ENCODE assay signal across 22 mouse cellular contexts in genomic region chr19:53533236-53533635, GRCm38 (mm10).
"Had no signal": no experiment of that assay in that cellular context is flagged by ENCODE, and none has a peak within 500 bp of the region (broad histone marks: within the 10 kb centered on the region; RNA-seq: fewer than 3 reads in every experiment).

No protein-coding gene starts in this region.

- H3K9me3 ChIP-seq: heart, embryonic 10.5 days; hindbrain, embryonic 13.5 days; hindbrain, embryonic 15.5 days; kidney, embryonic 15.5 days; limb, embryonic 13.5 days; limb, embryonic 15.5 days; liver, embryonic 12.5 days had no signal

- H3K27ac ChIP-seq: gastrocnemius, adult 2 months; heart, embryonic 10.5 days; hindbrain, embryonic 13.5 days; hindbrain, embryonic 15.5 days; kidney, embryonic 15.5 days; kidney, postnatal 0 days; limb, embryonic 13.5 days; limb, embryonic 15.5 days; liver, embryonic 12.5 days; liver, embryonic 14.5 days had no signal

- H3K36me3 ChIP-seq: hindbrain, embryonic 13.5 days; hindbrain, embryonic 15.5 days; limb, embryonic 13.5 days; limb, embryonic 15.5 days had no signal

- ATAC-seq: liver, embryonic 12.5 days had no signal

- H3K9ac ChIP-seq: hindbrain, embryonic 13.5 days; hindbrain, embryonic 15.5 days; kidney, embryonic 15.5 days; limb, embryonic 13.5 days; limb, embryonic 15.5 days; liver, embryonic 12.5 days; liver, embryonic 14.5 days had no signal

- H3K4me2 ChIP-seq: hindbrain, embryonic 13.5 days; hindbrain, embryonic 15.5 days; limb, embryonic 13.5 days; limb, embryonic 15.5 days; liver, embryonic 12.5 days had no signal

- DNase-seq: gastrocnemius, adult 2 months; gastrocnemius, postnatal 10 days; gastrocnemius, postnatal 25 days; heart, adult 18-20 months; heart, postnatal 10 days; heart, postnatal 4 days; kidney, adult 11 months; kidney, adult 2 months; kidney, adult 9 months; kidney, postnatal 36 days; layer of hippocampus, adult 9-11 months; layer of hippocampus, postnatal 36 days; left cerebral cortex, postnatal 4 days had no signal

- H3K4me3 ChIP-seq: gastrocnemius, adult 2 months; heart, embryonic 10.5 days; hindbrain, embryonic 13.5 days; hindbrain, embryonic 15.5 days; kidney, embryonic 15.5 days; limb, embryonic 13.5 days; limb, embryonic 15.5 days; liver, embryonic 12.5 days had no signal
